Mouse (Mus musculus) midbrain, embryonic 13.5 days (tissue): ENCODE results near the gene Gm10142. TPM values are rescaled to one million over a fixed set of nuclear protein-coding genes. Genes with fewer than 3 reads are reported as not detected.
"Not testable (repeated sequence)": the region's sequence is repeated elsewhere in the genome, so short reads cannot be mapped to it uniquely, and the experiment has no call there.

Experiments used
- ATAC-seq: fragments of 200-750 bp; cut with Nextera tagmentation; 2 replicates; pipeline ENCODE4 v1.8.0; 2017; ENCODE audit warnings: mild to moderate bottlenecking, moderate TSS enrichment, moderate library complexity
- H3K27ac ChIP-seq: fragments of 300-500 bp; sonication (generic); 2 replicates; pipeline ENCODE4 v1.5.1; 2015; ENCODE audit warnings: inconsistent platforms, mild to moderate bottlenecking, moderate library complexity
- H3K27me3 ChIP-seq: fragments of 300-500 bp; sonication (generic); 2 replicates; pipeline ENCODE4 v1.6.1; 2015; ENCODE audit warnings: mild to moderate bottlenecking, inconsistent platforms
- H3K36me3 ChIP-seq: fragments of 300-500 bp; sonication (generic); 2 replicates; pipeline ENCODE4 v1.6.1; 2015; ENCODE audit warnings: mild to moderate bottlenecking, inconsistent platforms
- H3K4me1 ChIP-seq: fragments of 300-500 bp; sonication (generic); replicated peaks from 2 replicates; pipeline ENCODE4 v1.6.1; 2015; ENCODE audit warnings: inconsistent platforms
- H3K4me2 ChIP-seq: fragments of 300-500 bp; sonication (generic); replicated peaks from 2 replicates; pipeline ENCODE4 v1.6.1; 2015; ENCODE audit warnings: moderate library complexity, mild to moderate bottlenecking, inconsistent platforms
- H3K4me3 ChIP-seq: fragments of 300-500 bp; sonication (generic); replicated peaks from 2 replicates; pipeline ENCODE4 v1.5.1; 2015; ENCODE audit warnings: mild to moderate bottlenecking, inconsistent platforms
- H3K9ac ChIP-seq: fragments of 300-500 bp; sonication (generic); replicated peaks from 2 replicates; pipeline ENCODE4 v1.6.1; 2015; ENCODE audit warnings: mild to moderate bottlenecking, inconsistent platforms
- H3K9me3 ChIP-seq: fragments of 300-500 bp; sonication (generic); 2 replicates; pipeline ENCODE4 v1.6.1; 2016; ENCODE audit warnings: mild to moderate bottlenecking, inconsistent platforms
- WGBS: fragments of 180-500 bp; shearing (Covaris S2); methylation state at CpG from one replicate; pipeline ENCODE4 v1.1.7; 2015; 5-methylcytosine and 5-hydroxymethylcytosine counted together
- polyA plus RNA-seq: library from polyadenylated mRNA; unstranded; fragments of >200 nt; fragmentation: Nextera tagmentation; extraction: Ambion mirVana; gene quantifications from 2 replicates; pipeline ENCODE4 v1.2.1, GENCODE M21; 2015

Gm10142 gene
- not detected in 2 replicates for polyA plus RNA-seq

- no peaks in the 10 kb centered on the region for H3K36me3 ChIP-seq
- no peaks in the 10 kb centered on the region for H3K4me1 ChIP-seq
- no peak within 1 kb of the TSS for H3K9ac ChIP-seq
- no peak within 1 kb of the TSS for H3K4me3 ChIP-seq
- peaks cover 5% of the 10 kb centered on the region; the same call in 1 of the 2 replicates for H3K9me3 ChIP-seq
- no peak within 1 kb of the TSS for H3K27ac ChIP-seq
- no peaks in the 10 kb centered on the region for H3K27me3 ChIP-seq
- no peak for ATAC-seq
- WGBS = 92% methylated on average over 1 of the region's 1 CpGs
- no peak within 1 kb of the TSS for H3K4me2 ChIP-seq
These were observed at the start of gene Gm10142 for GRCm38 (mm10) chr10:77715507-77715906. Gene Gm10142, plus strand, starts transcription at chr10:77715807.

- Histone ChIP-seq H3K9ac (no peak overlapping the region), H3K27ac (no peak overlapping the region), H3K4me3 (no peak overlapping the region), H3K9me3 (no peaks in the 10 kb centered on the region), H3K4me1 (no peaks in the 10 kb centered on the region), H3K27me3 (no peaks in the 10 kb centered on the region), H3K4me2 (no peak overlapping the region), H3K36me3 (no peaks in the 10 kb centered on the region)
- WGBS = 88% methylated on average over 8 of the region's 8 CpGs
- ATAC-seq = no peak
These were observed 49.3 kb upstream of the Gm10142 start for GRCm38 (mm10) chr10:77666342-77666741.

GRCm38 (mm10) chr10:77667402-77667801, 48.2 kb upstream of the Gm10142 start:
- Histone ChIP-seq H3K27ac (no peak overlapping the region), H3K9me3 (no peaks in the 10 kb centered on the region), H3K9ac (no peak overlapping the region), H3K4me2 (no peak overlapping the region), H3K4me1 (no peaks in the 10 kb centered on the region), H3K36me3 (no peaks in the 10 kb centered on the region), H3K4me3 (no peak overlapping the region), H3K27me3 (no peaks in the 10 kb centered on the region)
- no peak for ATAC-seq
- WGBS = 90% methylated on average over 4 of the region's 4 CpGs

GRCm38 (mm10) chr10:77670710-77671109, 44.9 kb upstream of the Gm10142 start:
- no peak overlapping the region for H3K27ac ChIP-seq
- H3K36me3 ChIP-seq = no peaks in the 10 kb centered on the region
- no peaks in the 10 kb centered on the region for H3K9me3 ChIP-seq
- no peak overlapping the region for H3K4me3 ChIP-seq
- H3K9ac ChIP-seq = no peak overlapping the region
- no peaks in the 10 kb centered on the region for H3K27me3 ChIP-seq
- H3K4me2 ChIP-seq = no peak overlapping the region
- no peak for ATAC-seq
- 81% methylated on average over 4 of the region's 4 CpGs for whole genome bisulfite sequencing
- H3K4me1 ChIP-seq = 0 out of 2 replicates have a peak, but pooled peaks cover 4% of the 10 kb centered on the region

DNA sequence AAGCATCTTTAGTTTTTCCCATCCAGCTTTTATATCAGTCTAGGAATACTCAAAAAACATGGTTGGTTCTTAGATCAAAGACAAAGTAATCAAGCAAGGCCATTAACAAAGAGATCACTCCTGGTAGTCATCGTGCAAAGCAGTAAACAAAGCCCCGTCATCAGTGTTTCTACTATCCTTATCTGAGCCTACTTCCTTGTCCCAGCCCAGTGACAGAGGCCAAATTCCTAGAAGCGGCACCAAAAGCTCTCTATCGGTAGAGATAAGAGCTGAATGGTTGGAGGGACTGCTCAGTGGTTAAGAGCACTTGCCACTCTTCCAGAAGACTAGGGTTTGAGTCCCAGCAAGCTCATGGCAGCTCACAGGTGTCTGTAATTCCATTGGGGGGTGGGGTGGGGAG, 44.1 kb upstream of the Gm10142 start:
- H3K9me3 ChIP-seq = no peaks in the 10 kb centered on the region
- H3K4me3 ChIP-seq = no peak overlapping the region
- 0 out of 2 replicates have a peak, but pooled peaks cover 4% of the 10 kb centered on the region for H3K4me1 ChIP-seq
- H3K27me3 ChIP-seq = peaks cover 3% of the 10 kb centered on the region; the same call in 1 of the 2 replicates
- no peak overlapping the region for H3K9ac ChIP-seq
- no peaks in the 10 kb centered on the region for H3K36me3 ChIP-seq
- no peak overlapping the region for H3K4me2 ChIP-seq
- no peak for ATAC-seq
- H3K27ac ChIP-seq = no peak overlapping the region
- WGBS = 82% methylated on average over 4 of the region's 4 CpGs

GRCm38 (mm10) chr10:77673765-77674164, 41.8 kb upstream of the Gm10142 start:
- no peak overlapping the region for H3K27ac ChIP-seq
- H3K9me3 ChIP-seq = no peaks in the 10 kb centered on the region
- peaks cover 19% of the 10 kb centered on the region for H3K4me1 ChIP-seq
- WGBS = 61% methylated on average over 13 of the region's 13 CpGs
- no peak for ATAC-seq
- H3K27me3 ChIP-seq = peaks cover 24% of the 10 kb centered on the region
- no peak overlapping the region for H3K9ac ChIP-seq
- no peaks in the 10 kb centered on the region for H3K36me3 ChIP-seq
- no peak overlapping the region for H3K4me3 ChIP-seq
- H3K4me2 ChIP-seq = no peak overlapping the region

GRCm38 (mm10) chr10:77677562-77677961, 38.0 kb upstream of the Gm10142 start:
- Histone ChIP-seq H3K9ac (peak overlapping the region; percentile 23; the same call in 1 of the 2 replicates), H3K4me1 (peaks cover 19% of the 10 kb centered on the region), H3K4me3 (peak overlapping the region; percentile 35), H3K4me2 (peak overlapping the region; percentile 67), H3K9me3 (no peaks in the 10 kb centered on the region), H3K27me3 (peaks cover 27% of the 10 kb centered on the region), H3K36me3 (no peaks in the 10 kb centered on the region), H3K27ac (no peak overlapping the region; the same call in 1 of the 2 replicates)
- WGBS = under 1% methylated on average over 34 of the region's 35 CpGs
- peak; percentile 72 for ATAC-seq

DNA sequence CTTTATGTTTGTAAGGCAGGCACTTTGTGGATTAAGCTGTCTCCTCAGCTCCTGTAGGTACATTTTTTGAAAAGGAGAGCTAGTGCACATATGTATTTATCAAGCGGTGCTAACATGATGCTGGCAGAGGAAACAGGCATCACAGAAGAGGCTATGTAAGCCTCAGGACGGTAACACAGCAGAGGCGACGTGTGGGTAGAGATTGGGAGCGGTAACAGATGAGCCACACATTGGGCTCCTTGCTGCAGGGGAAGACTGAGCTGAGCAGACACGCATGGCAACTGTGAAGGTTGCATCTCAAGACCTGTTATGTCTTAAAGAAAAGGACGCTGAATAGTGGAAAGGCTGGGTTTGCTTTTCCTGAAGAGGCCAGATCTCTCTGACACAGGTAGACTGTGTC, 32.6 kb upstream of the Gm10142 start:
- H3K4me1 ChIP-seq = peaks cover 25% of the 10 kb centered on the region
- H3K9me3 ChIP-seq = no peaks in the 10 kb centered on the region
- H3K9ac ChIP-seq = no peak overlapping the region
- no peaks in the 10 kb centered on the region for H3K36me3 ChIP-seq
- 79% methylated on average over 7 of the region's 7 CpGs for WGBS
- H3K27me3 ChIP-seq = peaks cover 43% of the 10 kb centered on the region
- H3K4me2 ChIP-seq = no peak overlapping the region
- no peak for ATAC-seq
- no peak overlapping the region for H3K27ac ChIP-seq
- no peak overlapping the region for H3K4me3 ChIP-seq

DNA sequence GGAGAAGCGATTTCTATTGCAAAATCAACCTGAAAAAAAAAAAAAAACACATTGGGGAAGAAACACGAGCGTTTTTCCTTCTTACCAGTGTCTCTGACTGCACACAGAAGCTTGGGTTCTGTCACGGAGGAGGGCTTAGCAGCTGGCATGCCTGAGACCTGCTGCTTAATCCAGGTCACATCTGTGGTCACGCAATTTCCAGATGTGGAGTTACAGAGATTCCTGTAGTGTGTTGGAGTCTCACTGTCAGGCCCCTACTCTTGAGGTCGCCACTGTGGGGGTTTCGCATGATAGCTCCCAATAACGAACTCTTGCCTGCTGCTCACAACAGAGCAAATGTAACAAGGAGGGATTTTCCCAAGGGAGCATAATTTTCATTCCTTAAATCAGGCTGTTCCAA, 31.4 kb upstream of the Gm10142 start:
- no peak for ATAC-seq
- Histone ChIP-seq H3K9me3 (no peaks in the 10 kb centered on the region), H3K36me3 (no peaks in the 10 kb centered on the region), H3K4me2 (no peak overlapping the region), H3K4me1 (peaks cover 23% of the 10 kb centered on the region), H3K27ac (no peak overlapping the region), H3K4me3 (no peak overlapping the region), H3K27me3 (peaks cover 38% of the 10 kb centered on the region), H3K9ac (no peak overlapping the region)
- WGBS = 34% methylated on average over 8 of the region's 8 CpGs

DNA sequence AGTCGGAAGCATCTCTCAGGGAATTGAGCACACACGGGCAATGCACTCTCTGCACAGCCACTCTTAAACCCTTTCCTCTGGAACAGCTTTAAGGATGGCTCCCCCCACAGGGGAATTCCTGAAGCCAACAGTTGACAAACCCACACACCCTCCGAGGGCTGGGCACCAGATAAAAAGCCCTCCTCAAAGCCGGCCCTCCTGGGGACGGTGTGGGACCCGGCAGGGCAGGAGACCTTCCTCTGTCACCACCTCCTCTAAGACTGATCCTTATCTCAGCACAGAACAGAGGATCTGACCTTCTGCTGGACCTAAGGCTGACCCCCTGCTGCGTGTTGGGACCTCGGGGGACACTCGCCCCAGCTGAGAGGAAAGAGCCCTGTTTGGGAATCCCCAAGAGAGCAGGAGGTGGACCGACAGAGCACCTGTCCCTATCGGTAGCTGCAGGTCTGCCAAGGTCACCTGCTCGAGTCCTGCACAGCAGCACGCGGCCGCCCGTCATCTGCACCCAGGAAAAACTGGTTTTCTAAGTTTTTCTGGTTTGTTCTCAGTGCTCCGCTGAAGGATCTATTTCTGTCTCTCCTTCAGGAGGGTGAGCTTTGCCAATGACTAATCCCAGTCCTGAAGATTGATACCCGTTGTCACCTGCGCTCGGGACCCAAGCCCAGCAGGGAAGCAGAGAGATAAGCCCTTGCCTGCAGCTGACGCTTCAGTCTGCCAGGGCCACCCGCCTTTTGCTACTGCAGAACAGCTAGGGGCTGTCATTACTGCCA, 29.5 kb upstream of the Gm10142 start, which contains the start of gene Tspear:
Gene Tspear, plus strand, starts transcription at position 675 of the 770 bp plus-strand sequence.
- H3K27ac ChIP-seq = no peak within 1 kb of the TSS
- peaks cover 31% of the 10 kb centered on the region for H3K4me1 ChIP-seq
- H3K4me3 ChIP-seq = no peak within 1 kb of the TSS
- H3K4me2 ChIP-seq = no peak within 1 kb of the TSS
- no peak within 1 kb of the TSS; the same call in 1 of the 2 replicates for H3K9ac ChIP-seq
- H3K27me3 ChIP-seq = peaks cover 38% of the 10 kb centered on the region
- WGBS = 6% methylated on average over 22 of the region's 22 CpGs
- H3K9me3 ChIP-seq = no peaks in the 10 kb centered on the region
- no peak for ATAC-seq
- no peaks in the 10 kb centered on the region for H3K36me3 ChIP-seq

DNA sequence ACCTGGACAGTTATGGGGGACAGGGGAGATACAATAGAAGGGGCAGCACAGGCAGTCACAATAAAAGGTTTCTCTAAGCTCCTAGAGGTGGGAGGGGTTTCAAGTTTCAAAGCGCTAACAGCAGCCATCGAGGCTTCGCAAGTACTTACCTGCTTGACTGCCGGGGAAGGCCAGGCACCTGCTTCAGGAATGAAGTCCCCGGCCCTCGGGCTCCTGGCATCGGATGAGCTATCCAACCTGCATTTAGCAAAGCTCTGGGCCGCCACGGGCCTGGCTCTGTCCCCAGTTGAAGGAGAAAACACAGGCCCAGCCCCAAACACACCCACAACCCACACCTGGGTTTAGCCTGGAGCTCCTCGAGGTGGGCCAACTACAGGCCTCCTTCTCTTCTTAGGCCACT, 28.6 kb upstream of the Gm10142 start:
- Histone ChIP-seq H3K36me3 (no peaks in the 10 kb centered on the region), H3K9ac (no peak overlapping the region), H3K4me3 (no peak overlapping the region), H3K9me3 (no peaks in the 10 kb centered on the region), H3K27me3 (peaks cover 38% of the 10 kb centered on the region), H3K27ac (no peak overlapping the region), H3K4me2 (no peak overlapping the region), H3K4me1 (peaks cover 31% of the 10 kb centered on the region)
- 33% methylated on average over 10 of the region's 10 CpGs for WGBS
- no peak for ATAC-seq

DNA sequence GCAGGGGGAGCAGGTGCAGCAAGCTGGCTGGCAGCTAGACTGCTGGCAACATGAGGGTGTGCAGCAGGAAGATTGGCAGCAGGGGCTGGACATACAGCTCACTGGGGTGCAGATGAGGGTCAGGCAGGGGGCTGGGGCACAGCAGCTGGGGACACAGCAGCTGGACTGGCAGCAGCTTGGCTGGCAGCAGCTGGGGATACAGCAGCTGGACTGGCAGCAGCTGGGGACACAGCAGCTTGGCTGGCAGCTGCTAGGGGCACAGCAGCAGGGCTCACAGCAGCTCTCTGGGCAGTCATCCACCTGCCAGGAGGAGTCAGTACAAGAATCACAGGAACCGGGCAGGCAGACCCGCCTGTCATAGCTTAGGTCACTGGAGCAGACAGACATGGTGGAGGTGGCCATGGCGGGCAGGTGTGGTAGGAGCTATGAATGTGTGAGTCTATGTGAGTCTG, 25.2 kb upstream of the Gm10142 start, which contains the start of gene Gm19402:
Gene Gm19402, minus strand, starts transcription at position 402 of the 452 bp plus-strand sequence.
- 60% methylated on average over 3 of the region's 3 CpGs for WGBS
- H3K4me3 ChIP-seq, H3K36me3 ChIP-seq, H3K4me2 ChIP-seq, ATAC-seq, H3K27ac ChIP-seq, H3K9me3 ChIP-seq, H3K9ac ChIP-seq: not testable (repeated sequence)
- peaks cover 23% of the 10 kb centered on the region for H3K4me1 ChIP-seq
- H3K27me3 ChIP-seq = peaks cover 29% of the 10 kb centered on the region
